Mouse (Mus musculus) T-helper 17 cell (primary cell): Measurements from ENCODE around the gene Ckm.

Experiments used
- in situ Hi-C, 2 experiments: fragments of 300-600 bp; cut with MboI, MseI; formaldehyde crosslinking; loops; 1 replicate in 1 of 2; 2 replicates in 1 of 2; pipeline ENCODE4 v1.15.1; 2025; ENCODE audit warnings: high pct_unique_total_duplicates in 2 of 2

Gene Ckm

GRCm38 (mm10) chr7:19429726-19430125 lies 25.1 kb downstream of the Ckm start:
- in situ Hi-C loops: no loop called here

- in situ Hi-C loops: no loop called here
These were observed 25.8 kb downstream of the Ckm start for GRCm38 (mm10) chr7:19430402-19430801.

- in situ Hi-C loops: no loop called here
These were observed 27.9 kb downstream of the Ckm start for GRCm38 (mm10) chr7:19432475-19432874.

GRCm38 (mm10) chr7:19436276-19436675 lies 31.7 kb downstream of the Ckm start:
- in situ Hi-C loops: no loop called here

GRCm38 (mm10) chr7:19437048-19437447 lies 32.5 kb downstream of the Ckm start:
- in situ Hi-C loops: no loop called here

GRCm38 (mm10) chr7:19441448-19442091 lies 37.0 kb downstream of the Ckm start:
- in situ Hi-C loops: no loop called here

- in situ Hi-C loops: no loop called here
These were observed 38.8 kb downstream of the Ckm start for GRCm38 (mm10) chr7:19443344-19443743.

GRCm38 (mm10) chr7:19444801-19445200 lies 40.2 kb downstream of the Ckm start:
- in situ Hi-C loops: no loop called here

GRCm38 (mm10) chr7:19447689-19448088 lies 43.1 kb downstream of the Ckm start:
- in situ Hi-C loops: no loop called here

- in situ Hi-C loops: no loop called here
These were observed 44.6 kb downstream of the Ckm start for GRCm38 (mm10) chr7:19449165-19449564.

GRCm38 (mm10) chr7:19455186-19455585 lies 50.6 kb downstream of the Ckm start:
- in situ Hi-C loops: no loop called here

- in situ Hi-C loops: no loop called here
These were observed 51.4 kb downstream of the Ckm start for GRCm38 (mm10) chr7:19455819-19456495.

GRCm38 (mm10) chr7:19456628-19457027 lies 52.1 kb downstream of the Ckm start:
- in situ Hi-C loops: no loop called here

- in situ Hi-C loops: no loop called here
These were observed 53.0 kb downstream of the Ckm start for GRCm38 (mm10) chr7:19457414-19458071.

- in situ Hi-C loops: no loop called here
These were observed 53.5 kb downstream of the Ckm start for GRCm38 (mm10) chr7:19458072-19458486.

GRCm38 (mm10) chr7:19458591-19459111 lies 54.1 kb downstream of the Ckm start, which contains the start of gene Mark4:
TSS of gene Mark4 (minus strand) at chr7:19458821.
- in situ Hi-C loops: no loop called here

GRCm38 (mm10) chr7:19459144-19459870 lies 54.7 kb downstream of the Ckm start:
- in situ Hi-C loops: no loop called here

- in situ Hi-C loops: no loop called here
These were observed 55.9 kb downstream of the Ckm start for GRCm38 (mm10) chr7:19460500-19460899.

- in situ Hi-C loops: no loop called here
These were observed 56.9 kb downstream of the Ckm start for GRCm38 (mm10) chr7:19461488-19461887.

GRCm38 (mm10) chr7:19462443-19462842 lies 57.9 kb downstream of the Ckm start:
- in situ Hi-C loops: no loop called here

- in situ Hi-C loops: no loop called here
These were observed 58.4 kb downstream of the Ckm start, which contains the start of gene Exoc3l2 for GRCm38 (mm10) chr7:19462884-19463381. TSS of gene Exoc3l2 (plus strand) at chr7:19463331.
